9 mouse cellular contexts compared by ENCODE assay signal in genomic region chr4:136134418-136134977, GRCm38 (mm10). TPM values are rescaled to one million over a fixed set of nuclear protein-coding genes. Genes with fewer than 3 reads are reported as not detected.
DNase-seq lines count a peak whose midpoint lies in the region; ATAC-seq lines count a peak whose summit lies in the region.
"Had no signal": no experiment of that assay in that cellular context is flagged by ENCODE, and none has a peak within 500 bp of the region (broad histone marks: within the 10 kb centered on the region; RNA-seq: fewer than 3 reads in every experiment).

No protein-coding gene starts in this region.

- peak; percentile 17; the same call in 1 of the 2 replicates for ATAC-seq in kidney, embryonic 14.5 days (ENCODE audit: low FRiP score, low TSS enrichment)

- H3K9me3 ChIP-seq in kidney, embryonic 14.5 days (ENCODE audit: control insufficient read depth, low read length) = peaks cover 3% of the 10 kb centered on the region; the same call in 1 of the 2 replicates
- H3K9me3 ChIP-seq in hindbrain, embryonic 10.5 days = peaks cover 7% of the 10 kb centered on the region
- peaks cover 5% of the 10 kb centered on the region for H3K9me3 ChIP-seq in midbrain, embryonic 10.5 days (replicated peaks)

- H3K27ac ChIP-seq in kidney, embryonic 14.5 days (ENCODE audit: low read depth, low read length) = peak overlapping the region; percentile 99
- H3K27ac ChIP-seq in hindbrain, embryonic 10.5 days = peak overlapping the region; percentile 100
- peak overlapping the region; percentile 99 for H3K27ac ChIP-seq in midbrain, embryonic 10.5 days (replicated peaks)

- peak overlapping the region; percentile 77 for H3K4me2 ChIP-seq in kidney, embryonic 14.5 days (replicated peaks; ENCODE audit: low read depth, low read length)

- H3K4me3 ChIP-seq in kidney, embryonic 14.5 days (ENCODE audit: low read length) = peak overlapping the region; percentile 43
- peak overlapping the region; percentile 54 for H3K4me3 ChIP-seq in hindbrain, embryonic 10.5 days
- H3K4me3 ChIP-seq in midbrain, embryonic 10.5 days = peak overlapping the region; percentile 52

- WGBS in kidney, embryonic 14.5 days = under 1% methylated on average over 15 of the region's 15 CpGs
- WGBS in hindbrain, embryonic 10.5 days = under 1% methylated on average over 15 of the region's 15 CpGs
- WGBS in midbrain, embryonic 10.5 days = 1% methylated on average over 15 of the region's 15 CpGs

- peaks cover 46% of the 10 kb centered on the region for H3K4me1 ChIP-seq in kidney, embryonic 14.5 days (ENCODE audit: control insufficient read depth, insufficient read depth, low read length)
- peaks cover 74% of the 10 kb centered on the region for H3K4me1 ChIP-seq in hindbrain, embryonic 10.5 days (replicated peaks)
- peaks cover 76% of the 10 kb centered on the region for H3K4me1 ChIP-seq in midbrain, embryonic 10.5 days

- no peak for DNase-seq in kidney, postnatal 10 days
- peak; percentile 79 for DNase-seq in embryo, embryonic 9.5 days (ENCODE audit: extremely low spot score)
- peak; percentile 74 for DNase-seq in hindbrain, embryonic 10.5 days (ENCODE audit: low spot score)
- DNase-seq in midbrain, embryonic 10.5 days (ENCODE audit: low spot score) = peak; percentile 76
- no peak for DNase-seq in right cerebral cortex, postnatal 4 days
- DNase-seq in natural killer cell, adult 2 months (ENCODE audit: low spot score in 2 of 2) = no peak
- DNase-seq in gastrocnemius, postnatal 25 days = no peak

- no peaks in the 10 kb centered on the region for H3K27me3 ChIP-seq in kidney, embryonic 14.5 days (ENCODE audit: control insufficient read depth, insufficient read depth, low read length)
- no peaks in the 10 kb centered on the region for H3K27me3 ChIP-seq in hindbrain, embryonic 10.5 days (ENCODE audit: insufficient read depth, poor library complexity, severe bottlenecking)
- H3K27me3 ChIP-seq in midbrain, embryonic 10.5 days (ENCODE audit: low read depth, poor library complexity, severe bottlenecking) = no peaks in the 10 kb centered on the region

- H3K36me3 ChIP-seq in kidney, embryonic 14.5 days (ENCODE audit: control insufficient read depth, insufficient read depth, low read length) = no peaks in the 10 kb centered on the region
- no peaks in the 10 kb centered on the region for H3K36me3 ChIP-seq in hindbrain, embryonic 10.5 days
- no peaks in the 10 kb centered on the region for H3K36me3 ChIP-seq in midbrain, embryonic 10.5 days
- H3K36me3 ChIP-seq: G1E had no signal

- H3K9ac ChIP-seq in kidney, embryonic 14.5 days (ENCODE audit: low read depth, low read length) = peak overlapping the region; percentile 75

RNA-seq across cellular contexts. Expression of gene Id3, which starts 8.8 kb away (rescaled TPM):
- 848 and 979 TPM in 2 replicates for polyA plus RNA-seq in kidney, embryonic 14.5 days (2014; fragmentation: Nextera tagmentation; extraction: Ambion mirVana)
- polyA plus RNA-seq in hindbrain, embryonic 10.5 days (2016; fragmentation: Nextera tagmentation; extraction: Ambion mirVana) = 576 and 684 TPM in 2 replicates
- 619 and 802 TPM in 2 replicates for polyA plus RNA-seq in midbrain, embryonic 10.5 days (2016; fragmentation: Nextera tagmentation; extraction: Ambion mirVana)
- 10 to 100 TPM; 13.5 to 21.2 TPM for total RNA-seq in gastrocnemius, postnatal 25 days (2021)
- polyA plus RNA-seq: G1E had no signal

RNA-seq across cellular contexts. Expression of gene E2f2, which starts 37.7 kb away (rescaled TPM):
- 5.7 and 6.0 TPM in 2 replicates for polyA plus RNA-seq in kidney, embryonic 14.5 days (2014; fragmentation: Nextera tagmentation; extraction: Ambion mirVana)
- polyA plus RNA-seq in hindbrain, embryonic 10.5 days (2016; fragmentation: Nextera tagmentation; extraction: Ambion mirVana) = 9.0 and 9.4 TPM in 2 replicates
- polyA plus RNA-seq in midbrain, embryonic 10.5 days (2016; fragmentation: Nextera tagmentation; extraction: Ambion mirVana) = 10.3 and 10.8 TPM in 2 replicates
- total RNA-seq in gastrocnemius, postnatal 25 days (2021) = 1 to 10 TPM; 1.8 to 3.5 TPM

Comparison
In these comparisons a context has a peak if more than half of its experiments do, and no peak if none do; other contexts are left out.
1. DNase-seq: peak in embryo, embryonic 9.5 days (single experiment), hindbrain, embryonic 10.5 days (single experiment) and midbrain, embryonic 10.5 days (single experiment); none in kidney, postnatal 10 days (single experiment), right cerebral cortex, postnatal 4 days (single experiment), natural killer cell, adult 2 months (0 of 2) and gastrocnemius, postnatal 25 days (single experiment).
2. Peak in every context shown above with its lines, with median percentiles within 50 percentile points of each other: H3K27ac ChIP-seq and H3K4me3 ChIP-seq.